Mouse (Mus musculus) MEL (cell line): ENCODE measurements around the gene Abhd2. TPM values are rescaled to one million over a fixed set of nuclear protein-coding genes. Genes with fewer than 3 reads are reported as not detected.

Experiments used
- DNase-seq: peaks from one replicate; pipeline ENCODE4 v3.0.0; 2011; ENCODE audit warnings: low read depth, low spot score
- H3K27ac ChIP-seq: 2 replicates; pipeline ENCODE4 v1.5.1; 2012; ENCODE audit warnings: low read depth, mild to moderate bottlenecking, control low read depth, low read length, moderate library complexity; ENCODE audit not compliant: control insufficient read depth
- H3K27me3 ChIP-seq, 2 experiments: fragments of 150-350 bp in 1 of 2; sonication (generic) in 1 of 2; 2 replicates each; pipeline ENCODE4 v1.6.1; 2012; ENCODE audit warnings: low read length in 2 of 2, mild to moderate bottlenecking in 2 of 2, improper control_type of control experiment in 1 of 2, moderate library complexity in 1 of 2; ENCODE audit not compliant: insufficient read depth in 2 of 2, control insufficient read depth in 1 of 2
- H3K36me3 ChIP-seq, 2 experiments: 2 replicates each; pipeline ENCODE4 v1.6.1; 2012 to 2014; ENCODE audit warnings: low read length in 2 of 2, improper control_type of control experiment in 1 of 2, inconsistent platforms in 1 of 2, mild to moderate bottlenecking in 1 of 2; ENCODE audit not compliant: insufficient read depth in 2 of 2, control insufficient read depth in 1 of 2
- H3K4me1 ChIP-seq, 2 experiments: fragments of 150-350 bp in 1 of 2; sonication (generic) in 1 of 2; 2 replicates each; pipeline ENCODE4 v1.6.1; 2012; ENCODE audit warnings: low read length in 2 of 2, improper control_type of control experiment in 1 of 2, mild to moderate bottlenecking in 1 of 2; ENCODE audit not compliant: insufficient read depth in 2 of 2, control insufficient read depth in 1 of 2
- H3K4me3 ChIP-seq, 2 experiments: fragments of 150-350 bp in 1 of 2; sonication (generic) in 1 of 2; 2 replicates each; pipeline ENCODE4 v1.5.1; 2012; ENCODE audit warnings: low read depth in 2 of 2, low read length in 2 of 2, mild to moderate bottlenecking in 2 of 2, moderate library complexity in 2 of 2, control low read depth in 1 of 2, improper control_type of control experiment in 1 of 2; ENCODE audit not compliant: control insufficient read depth in 1 of 2, insufficient read depth in 1 of 2
- H3K79me2 ChIP-seq: 2 replicates; pipeline ENCODE4 v1.6.1; 2012; ENCODE audit warnings: mild to moderate bottlenecking, low read length, moderate library complexity; ENCODE audit not compliant: control insufficient read depth, poor library complexity, insufficient read depth
- H3K9ac ChIP-seq: 2 replicates; pipeline ENCODE4 v1.6.1; 2012; ENCODE audit warnings: low read depth, mild to moderate bottlenecking, control low read depth, low read length, moderate library complexity; ENCODE audit not compliant: control insufficient read depth, poor library complexity, severe bottlenecking
- H3K9me3 ChIP-seq: fragments of 150-350 bp; sonication (generic); replicated peaks from 2 replicates; pipeline ENCODE4 v1.6.1; 2012; ENCODE audit warnings: mild to moderate bottlenecking, low read length, improper control_type of control experiment, moderate library complexity; ENCODE audit not compliant: insufficient read depth
- CHD1 ChIP-seq: IDR thresholded peaks from 2 replicates; pipeline ENCODE4 v1.6.1; 2012; ENCODE audit warnings: low read depth, mild to moderate bottlenecking, inconsistent platforms, low read length, improper control_type of control experiment
- CHD2 ChIP-seq: IDR thresholded peaks from 2 replicates; pipeline ENCODE4 v1.6.1; 2011; ENCODE audit warnings: low read length, improper control_type of control experiment
- CTCF ChIP-seq, 3 experiments: IDR thresholded peaks in 2 of 3; conservative IDR thresholded peaks in 1 of 3; 2 replicates each; pipeline ENCODE4 v1.5.1; 2011 to 2012; ENCODE audit warnings: low read length in 3 of 3, low read depth in 2 of 3, mild to moderate bottlenecking in 2 of 3, improper control_type of control experiment in 1 of 3, inconsistent platforms in 1 of 3, mixed read lengths in 1 of 3, moderate library complexity in 1 of 3; ENCODE audit not compliant: control insufficient read depth in 1 of 3, insufficient read depth in 1 of 3, poor library complexity in 1 of 3, severe bottlenecking in 1 of 3
- E2F4 ChIP-seq: IDR thresholded peaks from 2 replicates; pipeline ENCODE4 v1.6.1; 2011; ENCODE audit warnings: low read depth, low read length, improper control_type of control experiment, borderline replicate concordance
- ELF1 ChIP-seq: IDR thresholded peaks from 2 replicates; pipeline ENCODE4 v1.6.1; 2014; ENCODE audit warnings: low read depth, mild to moderate bottlenecking, inconsistent platforms, low read length, improper control_type of control experiment, moderate library complexity
- EP300 ChIP-seq, 2 experiments: IDR thresholded peaks; 2 replicates each; pipeline ENCODE4 v1.6.1; 2011; ENCODE audit warnings: improper control_type of control experiment in 2 of 2, low read length in 2 of 2, low read depth in 1 of 2, mild to moderate bottlenecking in 1 of 2
- ETS1 ChIP-seq: IDR thresholded peaks from 2 replicates; pipeline ENCODE4 v1.6.1; 2012; ENCODE audit warnings: low read depth, mild to moderate bottlenecking, inconsistent platforms, low read length, improper control_type of control experiment, moderate library complexity
- GABPA ChIP-seq: IDR thresholded peaks from 2 replicates; pipeline ENCODE4 v1.6.1; 2012; ENCODE audit warnings: low read depth, mild to moderate bottlenecking, inconsistent platforms, low read length, improper control_type of control experiment, moderate library complexity
- GATA1 ChIP-seq: IDR thresholded peaks from 2 replicates; pipeline ENCODE4 v1.6.1; 2011; ENCODE audit warnings: low read depth, low read length, improper control_type of control experiment
- HCFC1 ChIP-seq: IDR thresholded peaks from 2 replicates; pipeline ENCODE4 v1.6.1; 2012; ENCODE audit warnings: low read depth, mild to moderate bottlenecking, inconsistent platforms, low read length, improper control_type of control experiment, moderate library complexity
- JUND ChIP-seq: IDR thresholded peaks from 2 replicates; pipeline ENCODE4 v1.6.1; 2011; ENCODE audit warnings: low read depth, mild to moderate bottlenecking, improper control_type of control experiment, low read length
- KAT2A ChIP-seq: conservative IDR thresholded peaks from 2 replicates; pipeline ENCODE4 v1.6.1; 2012; ENCODE audit warnings: low read depth, low read length, improper control_type of control experiment, inconsistent platforms
- MAFK ChIP-seq: IDR thresholded peaks from 2 replicates; pipeline ENCODE4 v1.6.1; 2011; ENCODE audit warnings: low read depth, mild to moderate bottlenecking, low read length, improper control_type of control experiment, borderline replicate concordance
- MAZ ChIP-seq: IDR thresholded peaks from 2 replicates; pipeline ENCODE4 v1.6.1; 2012; ENCODE audit warnings: low read depth, mild to moderate bottlenecking, inconsistent platforms, low read length, improper control_type of control experiment
- MEF2A ChIP-seq: IDR thresholded peaks from 2 replicates; pipeline ENCODE4 v1.6.1; 2014; ENCODE audit warnings: low read depth, mild to moderate bottlenecking, inconsistent platforms, low read length, improper control_type of control experiment; ENCODE audit not compliant: poor library complexity, insufficient replicate concordance, severe bottlenecking; ENCODE audit errors: extremely low read depth
- MXI1 ChIP-seq: IDR thresholded peaks from 2 replicates; pipeline ENCODE4 v1.6.1; 2011; ENCODE audit warnings: mild to moderate bottlenecking, low read depth, low read length, improper control_type of control experiment
- MYB ChIP-seq: IDR thresholded peaks from 2 replicates; pipeline ENCODE4 v1.6.1; 2011; ENCODE audit warnings: mild to moderate bottlenecking, low read depth, low read length, improper control_type of control experiment
- MYC ChIP-seq: IDR thresholded peaks from 2 replicates; pipeline ENCODE4 v1.6.1; 2011; ENCODE audit warnings: low read depth, mild to moderate bottlenecking, low read length, improper control_type of control experiment, moderate library complexity
- NELFE ChIP-seq: IDR thresholded peaks from 2 replicates; pipeline ENCODE4 v1.6.1; 2011; ENCODE audit warnings: low read depth, low read length, improper control_type of control experiment
- NRF1 ChIP-seq: IDR thresholded peaks from 2 replicates; pipeline ENCODE4 v1.6.1; 2014; ENCODE audit warnings: low read depth, mild to moderate bottlenecking, inconsistent platforms, low read length, improper control_type of control experiment, moderate library complexity; ENCODE audit not compliant: poor library complexity, insufficient read depth, severe bottlenecking
- POLR2A ChIP-seq, 2 experiments: IDR thresholded peaks; 2 replicates each; pipeline ENCODE4 v1.6.1; 2011 to 2012; ENCODE audit warnings: low read length in 2 of 2, mild to moderate bottlenecking in 2 of 2, control low read depth in 1 of 2, improper control_type of control experiment in 1 of 2, low read depth in 1 of 2, moderate library complexity in 1 of 2; ENCODE audit not compliant: control insufficient read depth in 1 of 2, insufficient read depth in 1 of 2, poor library complexity in 1 of 2
- RAD21 ChIP-seq: IDR thresholded peaks from 2 replicates; pipeline ENCODE4 v1.6.1; 2011; ENCODE audit warnings: mild to moderate bottlenecking, low read depth, low read length, improper control_type of control experiment
- RCOR1 ChIP-seq: IDR thresholded peaks from 2 replicates; pipeline ENCODE4 v1.6.1; 2012; ENCODE audit warnings: low read depth, mild to moderate bottlenecking, inconsistent platforms, low read length, improper control_type of control experiment
- SIN3A ChIP-seq: IDR thresholded peaks from 2 replicates; pipeline ENCODE4 v1.6.1; 2012; ENCODE audit warnings: low read length, improper control_type of control experiment, inconsistent platforms
- SMC3 ChIP-seq: IDR thresholded peaks from 2 replicates; pipeline ENCODE4 v1.6.1; 2011; ENCODE audit warnings: low read depth, low read length, improper control_type of control experiment
- TAL1 ChIP-seq: IDR thresholded peaks from 2 replicates; pipeline ENCODE4 v1.6.1; 2012; ENCODE audit warnings: mild to moderate bottlenecking, inconsistent platforms, low read length, moderate library complexity, mixed read lengths
- TBP ChIP-seq: IDR thresholded peaks from 2 replicates; pipeline ENCODE4 v1.8.0; 2011; ENCODE audit warnings: low read depth, low read length, improper control_type of control experiment
- TCF12 ChIP-seq: IDR thresholded peaks from 2 replicates; pipeline ENCODE4 v1.6.1; 2014; ENCODE audit warnings: low read depth, mild to moderate bottlenecking, inconsistent platforms, low read length, improper control_type of control experiment, moderate library complexity
- UBTF ChIP-seq: IDR thresholded peaks from 2 replicates; pipeline ENCODE4 v1.6.1; 2012; ENCODE audit warnings: low read depth, mild to moderate bottlenecking, inconsistent platforms, low read length, improper control_type of control experiment, moderate library complexity, borderline replicate concordance; ENCODE audit not compliant: insufficient read depth
- USF1 ChIP-seq: IDR thresholded peaks from 2 replicates; pipeline ENCODE4 v1.6.1; 2014; ENCODE audit warnings: low read depth, mild to moderate bottlenecking, inconsistent platforms, low read length, improper control_type of control experiment, moderate library complexity
- USF2 ChIP-seq, 2 experiments: IDR thresholded peaks; 2 replicates each; pipeline ENCODE4 v1.6.1; 2011 to 2012; ENCODE audit warnings: improper control_type of control experiment in 2 of 2, low read length in 2 of 2, borderline replicate concordance in 1 of 2, inconsistent platforms in 1 of 2, low read depth in 1 of 2, mild to moderate bottlenecking in 1 of 2; ENCODE audit not compliant: insufficient read depth in 1 of 2
- ZC3H11A ChIP-seq: IDR thresholded peaks from 2 replicates; pipeline ENCODE4 v1.6.1; 2012; ENCODE audit warnings: low read depth, mild to moderate bottlenecking, inconsistent platforms, low read length, improper control_type of control experiment
- ZKSCAN1 ChIP-seq: IDR thresholded peaks from 2 replicates; pipeline ENCODE4 v1.6.1; 2012; ENCODE audit warnings: low read depth, mild to moderate bottlenecking, inconsistent platforms, low read length, improper control_type of control experiment, moderate library complexity
- ZMIZ1 ChIP-seq: IDR thresholded peaks from 2 replicates; pipeline ENCODE4 v1.6.1; 2012; ENCODE audit warnings: low read depth, mild to moderate bottlenecking, inconsistent platforms, low read length, improper control_type of control experiment, moderate library complexity
- ZNF384 ChIP-seq: IDR thresholded peaks from 2 replicates; pipeline ENCODE4 v1.6.1; 2012; ENCODE audit warnings: low read depth, mild to moderate bottlenecking, inconsistent platforms, low read length, improper control_type of control experiment
- polyA plus RNA-seq, 2 experiments: library from polyadenylated mRNA; stranded (reverse) in 1 of 2; unstranded in 1 of 2; fragments of >175 nt in 1 of 2; fragments of >200 nt in 1 of 2; gene quantifications; 2 replicates each; pipeline versions ENCODE4 v1.2.1 to v1.2.4; 2012; ENCODE audit warnings: low replicate concordance in 2 of 2, low read depth in 1 of 2; ENCODE audit not compliant: insufficient read length in 2 of 2, insufficient read depth in 1 of 2, missing spikeins in 1 of 2
- total RNA-seq: library from RNA; depleted of rRNA; stranded (reverse); fragments of 300-350 nt; gene quantifications from 2 replicates; pipeline ENCODE4 v1.2.3, GENCODE M21; 2012

Abhd2 gene
- total and polyA plus RNA-seq, 3 experiments: 13.6 to 32.0 TPM; not detected in 1

GRCm38 (mm10) chr7:79376516-79377275 is 103.7 kb downstream of the Abhd2 start:
- no peaks in the 10 kb centered on the region for H3K79me2 ChIP-seq
- H3K9me3 ChIP-seq: no peaks in the 10 kb centered on the region
- H3K27ac ChIP-seq: peak overlapping the region; percentile 2; the same call in 1 of the 2 replicates
- H3K4me1 ChIP-seq: peaks cover 2 to 32% of the 10 kb centered on the region in 2 experiments; a peak in 2 of 4 replicates
- H3K36me3 ChIP-seq: peaks cover 0 to 9% of the 10 kb centered on the region in 2 experiments; a peak in 2 of 4 replicates
- no peak overlapping the region for H3K4me3 ChIP-seq
- no peak overlapping the region for H3K9ac ChIP-seq
- H3K27me3 ChIP-seq: no peaks in the 10 kb centered on the region
- peak; percentile 86 for DNase-seq
- no peak for TF ChIP-seq HCFC1
- TF ChIP-seq MXI1: 0 out of 2 replicates have a peak, but pooled peaks have one; percentile 16
- TF ChIP-seq ZC3H11A: no peak
- TF ChIP-seq RCOR1: peak; percentile 89
- no peak for TF ChIP-seq USF2 (IDR thresholded peaks at IDR 0.05; ENCODE audit: borderline replicate concordance in 1 of 2, insufficient read depth in 1 of 2, low read depth in 1 of 2, low read length in 2 of 2)
- TF ChIP-seq ELF1: no peak
- no peak for TF ChIP-seq KAT2A
- peak; percentile 50; the same call in 1 of the 2 replicates for TF ChIP-seq ETS1
- peak in 1 of 2 experiments; percentile 76; a peak in 3 of 4 replicates for TF ChIP-seq EP300 (IDR thresholded peaks at IDR 0.05; ENCODE audit: low read depth in 1 of 2, low read length in 2 of 2)
- peak; percentile 35; the same call in 1 of the 2 replicates for TF ChIP-seq TAL1
- no peak for TF ChIP-seq POLR2A (IDR thresholded peaks at IDR 0.05; ENCODE audit: control insufficient read depth in 1 of 2, insufficient read depth in 1 of 2, low read depth in 1 of 2, low read length in 2 of 2, poor library complexity in 1 of 2)
- no peak for TF ChIP-seq USF1
- no peak for TF ChIP-seq NELFE
- TF ChIP-seq NRF1: no peak
- no peak for TF ChIP-seq MEF2A
- TF ChIP-seq GABPA: no peak
- no peak for TF ChIP-seq MAZ
- TF ChIP-seq CTCF (IDR thresholded peaks at IDR 0.05 in 2 of 3, conservative IDR thresholded peaks at IDR 0.05 in 1 of 3; ENCODE audit: control insufficient read depth in 1 of 3, insufficient read depth in 1 of 3, low read depth in 2 of 3, low read length in 3 of 3, poor library complexity in 1 of 3, severe bottlenecking in 1 of 3): no peak
- no peak for TF ChIP-seq CHD1
- no peak for TF ChIP-seq SMC3
- no peak for TF ChIP-seq RAD21
- peak; percentile 76 for TF ChIP-seq GATA1
- no peak for TF ChIP-seq JUND
- TF ChIP-seq SIN3A: 0 out of 2 replicates have a peak, but pooled peaks have one; percentile 24
- no peak for TF ChIP-seq MAFK
- TF ChIP-seq MYC: no peak
- TF ChIP-seq ZMIZ1: no peak
- TF ChIP-seq ZKSCAN1: no peak
- TF ChIP-seq CHD2: no peak
- no peak for TF ChIP-seq UBTF
- TF ChIP-seq E2F4: no peak
- TF ChIP-seq MYB: 0 out of 2 replicates have a peak, but pooled peaks have one; percentile 49
- peak; percentile 59 for TF ChIP-seq TCF12
- TF ChIP-seq ZNF384: no peak
- 0 out of 2 replicates have a peak, but pooled peaks have one; percentile 22 for TF ChIP-seq TBP
